Mouse (Mus musculus): ENCODE data around the gene Ace3. TPM values are rescaled to one million over a fixed set of nuclear protein-coding genes. Genes with fewer than 3 reads are reported as not detected.

The Ace3 gene
- not detected for polyA plus RNA-seq (2015; fragmentation: Illumina TruSeq; extraction: RNeasy Lipid Tissue Mini Kit (QIAGEN cat#74804); ENCODE audit: low read depth, low replicate concordance)

DNA sequence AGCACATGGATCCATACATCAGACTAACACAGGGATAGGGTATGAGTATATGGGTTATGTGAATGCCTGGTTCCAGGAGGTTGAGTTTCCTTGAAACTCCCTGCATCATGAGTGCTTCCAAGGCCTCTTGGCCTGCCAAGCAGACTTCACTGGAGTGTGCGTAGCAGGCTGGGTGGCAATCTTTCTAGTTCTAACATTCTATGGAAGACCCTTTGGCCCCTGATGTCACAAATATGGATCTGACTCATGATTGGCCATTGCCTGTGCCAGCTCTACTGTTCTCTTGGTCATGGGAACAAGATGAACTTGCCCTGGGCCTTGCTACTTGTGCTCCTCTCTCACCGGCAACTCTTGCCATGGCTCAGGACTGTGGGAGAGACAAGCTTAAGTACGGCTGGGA, at the start of gene Ace3:
TSS of gene Ace3 (plus strand) at position 301 of the 400 bp plus-strand sequence.

DNA sequence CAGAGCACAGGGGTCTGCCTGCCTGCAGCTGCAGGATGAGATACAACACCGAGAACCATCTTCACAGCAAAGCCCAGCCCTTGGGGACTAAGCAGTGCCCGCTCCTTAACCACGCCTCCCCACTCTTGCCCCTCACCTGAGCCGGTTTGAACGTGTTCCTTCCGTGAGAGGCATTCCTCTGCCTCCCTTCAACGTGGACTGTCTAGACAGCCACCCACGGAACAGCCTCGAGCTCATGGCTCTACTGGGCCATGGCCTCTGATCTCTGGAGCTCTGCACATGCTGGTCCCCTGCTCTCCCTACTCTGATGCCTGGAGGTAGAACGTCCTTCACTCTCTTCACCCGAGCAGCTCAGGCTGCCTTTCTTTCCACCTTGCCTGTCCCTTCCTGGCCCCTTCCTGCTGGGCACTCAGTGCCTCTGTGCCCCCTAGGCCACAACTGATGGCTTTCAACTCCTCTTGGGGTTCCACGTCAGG, 41.5 kb upstream of the Ace3 start, which contains the start of gene Cyb561:
TSS of gene Cyb561 (minus strand) at position 426 of the 476 bp plus-strand sequence.

GRCm38 (mm10) chr11:105967741-105968574, 26.5 kb upstream of the Ace3 start, which contains the start of gene Ace:
Gene Ace (plus strand): TSS chr11:105967945.

DNA sequence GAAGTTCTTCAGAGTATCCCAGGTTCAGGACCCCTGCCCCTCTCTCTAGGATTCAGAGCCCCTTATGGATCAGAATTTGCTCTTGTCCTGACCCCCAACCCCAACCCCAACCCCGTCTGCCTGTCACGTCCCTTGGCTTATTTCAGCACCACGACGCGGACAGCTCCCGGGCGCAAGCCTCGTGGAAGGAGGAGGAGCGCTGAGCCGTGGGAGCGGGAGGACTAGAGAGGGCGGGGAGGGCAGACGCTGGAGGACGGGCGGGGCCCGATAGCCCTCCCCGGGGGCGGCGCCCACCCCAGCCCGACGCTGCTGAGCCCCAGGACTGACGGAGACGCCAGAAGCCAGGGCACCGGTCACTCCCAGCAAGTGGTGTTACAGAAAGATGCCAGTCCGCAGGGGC, 13.3 kb downstream of the Ace3 start, which contains the start of gene Kcnh6:
TSS of gene Kcnh6 (plus strand) at position 304 of the 400 bp plus-strand sequence.

DNA sequence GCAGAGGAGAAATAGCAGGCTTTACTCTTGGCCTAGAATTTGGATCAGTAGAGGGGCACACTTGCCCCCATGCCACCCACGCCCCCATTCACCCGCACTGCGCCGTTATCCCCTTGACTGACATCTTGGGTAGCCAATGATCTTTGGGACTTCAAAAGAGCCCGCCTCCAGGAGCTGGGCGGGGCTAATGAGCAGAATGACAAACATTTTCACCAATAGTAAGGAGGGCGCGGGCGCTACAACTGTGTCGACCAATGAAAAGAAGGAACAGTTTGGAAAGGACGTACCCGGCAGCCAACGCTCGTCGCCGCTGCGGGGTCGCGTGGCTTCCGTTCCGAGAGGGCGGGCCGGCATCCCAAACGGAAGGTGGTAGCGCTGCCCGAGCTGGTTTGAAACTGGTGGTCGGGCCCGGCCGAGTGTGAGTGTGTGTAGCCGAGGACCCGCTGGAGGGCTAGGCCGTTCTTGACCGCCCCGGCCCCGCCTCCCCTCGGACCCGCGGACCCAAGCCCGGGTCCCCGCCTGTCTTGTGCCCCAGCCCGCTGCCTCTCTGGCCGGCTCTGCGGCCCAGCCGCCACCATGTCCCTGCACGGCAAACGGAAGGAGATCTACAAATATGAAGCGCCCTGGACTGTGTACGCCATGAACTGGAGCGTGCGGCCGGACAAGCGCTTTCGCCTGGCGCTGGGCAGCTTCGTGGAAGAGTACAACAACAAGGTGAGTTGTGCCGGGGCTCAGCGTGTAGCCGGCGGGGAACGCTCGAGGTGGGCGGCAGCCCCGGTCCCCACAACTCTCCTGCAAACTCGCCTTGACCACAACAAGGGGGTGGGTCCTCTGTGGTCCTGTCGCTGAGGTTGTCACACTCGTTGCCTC, 42.3 kb downstream of the Ace3 start, which contains the start of gene Dcaf7:
TSS of gene Dcaf7 (plus strand) at position 325 of the 870 bp plus-strand sequence.

Other genes with a start within 250 kb of the Ace3 start
- gene Cyb561, start 41.3 kb upstream of the Ace3 start, polyA plus RNA-seq (2015; fragmentation: Illumina TruSeq; extraction: RNeasy Lipid Tissue Mini Kit (QIAGEN cat#74804); ENCODE audit: low read depth, low replicate concordance), result 60.4 TPM
- 11.6 TPM for gene Ace, start 26.7 kb upstream of the Ace3 start, polyA plus RNA-seq (2015; fragmentation: Illumina TruSeq; extraction: RNeasy Lipid Tissue Mini Kit (QIAGEN cat#74804); ENCODE audit: low read depth, low replicate concordance)
- gene Kcnh6, start 13.4 kb downstream of the Ace3 start, polyA plus RNA-seq (2015; fragmentation: Illumina TruSeq; extraction: RNeasy Lipid Tissue Mini Kit (QIAGEN cat#74804); ENCODE audit: low read depth, low replicate concordance), result 1.1 TPM
- gene Dcaf7, start 42.2 kb downstream of the Ace3 start, polyA plus RNA-seq (2015; fragmentation: Illumina TruSeq; extraction: RNeasy Lipid Tissue Mini Kit (QIAGEN cat#74804); ENCODE audit: low read depth, low replicate concordance), result 80.7 TPM
- 20.1 TPM for gene Taco1, start 71.4 kb downstream of the Ace3 start, polyA plus RNA-seq (2015; fragmentation: Illumina TruSeq; extraction: RNeasy Lipid Tissue Mini Kit (QIAGEN cat#74804); ENCODE audit: low read depth, low replicate concordance)
- gene Map3k3, start 89.9 kb downstream of the Ace3 start, polyA plus RNA-seq (2015; fragmentation: Illumina TruSeq; extraction: RNeasy Lipid Tissue Mini Kit (QIAGEN cat#74804); ENCODE audit: low read depth, low replicate concordance), result 21.4 TPM
- gene Gm10840, start 166.2 kb downstream of the Ace3 start, polyA plus RNA-seq (2015; fragmentation: Illumina TruSeq; extraction: RNeasy Lipid Tissue Mini Kit (QIAGEN cat#74804); ENCODE audit: low read depth, low replicate concordance), result not detected
- gene Limd2, start 166.2 kb downstream of the Ace3 start, polyA plus RNA-seq (2015; fragmentation: Illumina TruSeq; extraction: RNeasy Lipid Tissue Mini Kit (QIAGEN cat#74804); ENCODE audit: low read depth, low replicate concordance), result 78.9 TPM
- 23.9 TPM for gene Strada, start 207.5 kb downstream of the Ace3 start, polyA plus RNA-seq (2015; fragmentation: Illumina TruSeq; extraction: RNeasy Lipid Tissue Mini Kit (QIAGEN cat#74804); ENCODE audit: low read depth, low replicate concordance)
- 100 TPM for gene Ccdc47, start 221.7 kb downstream of the Ace3 start, polyA plus RNA-seq (2015; fragmentation: Illumina TruSeq; extraction: RNeasy Lipid Tissue Mini Kit (QIAGEN cat#74804); ENCODE audit: low read depth, low replicate concordance)
- gene Ddx42, start 222.3 kb downstream of the Ace3 start, polyA plus RNA-seq (2015; fragmentation: Illumina TruSeq; extraction: RNeasy Lipid Tissue Mini Kit (QIAGEN cat#74804); ENCODE audit: low read depth, low replicate concordance), result 46.6 TPM

Data from brain, adult 10 weeks (tissue).